ENCODE assay signal across 27 mouse cellular contexts in genomic region chr4:134155961-134156465, GRCm38 (mm10). TPM values are rescaled to one million over a fixed set of nuclear protein-coding genes. Genes with fewer than 3 reads are reported as not detected.
A peak's percentile ranks its signal among the peaks of the same experiment; 100 is the strongest.
DNase-seq lines count a peak whose midpoint lies in the region; ATAC-seq and TF ChIP-seq lines count a peak whose summit lies in the region.
"Had no signal": no experiment of that assay in that cellular context is flagged by ENCODE, and none has a peak within 500 bp of the region (broad histone marks: within the 10 kb centered on the region; RNA-seq: fewer than 3 reads in every experiment).

No protein-coding gene starts in this region.

- ATAC-seq in heart, embryonic 13.5 days (ENCODE audit: extremely low read depth, insufficient number of reproducible peaks, low FRiP score, low TSS enrichment): no peak
- no peak for ATAC-seq in liver, embryonic 12.5 days
- no peak for ATAC-seq in liver, embryonic 11.5 days (replicated peaks; ENCODE audit: low FRiP score)
- ATAC-seq: activated CD4-positive, CD25-positive, alpha-beta regulatory T cell, adult 4 months had no signal

- DNase-seq in gastrocnemius, adult 2 months: peak; percentile 75
- DNase-seq in gastrocnemius, postnatal 14 days: no peak
- DNase-seq in left cerebral cortex, adult 2 months (ENCODE audit: extremely low spot score in 1 of 2, low spot score in 2 of 2): no peak
- no peak for DNase-seq in left cerebral cortex, postnatal 10 days (ENCODE audit: extremely low spot score in 1 of 2, low spot score in 2 of 2)
- DNase-seq in liver, embryonic 11.5 days (ENCODE audit: low spot score): no peak
- DNase-seq: cerebellum, adult 9-10 months; kidney, adult 11 months; liver, postnatal 0 days; midbrain, embryonic 14.5 days; spleen, adult 18-20 months had no signal

- peaks cover 47% of the 10 kb centered on the region for H3K36me3 ChIP-seq in heart, embryonic 13.5 days
- no peaks in the 10 kb centered on the region for H3K36me3 ChIP-seq in myocyte (ENCODE audit: control insufficient read depth, insufficient read depth)
- H3K36me3 ChIP-seq in liver, embryonic 12.5 days: peaks cover 52% of the 10 kb centered on the region
- H3K36me3 ChIP-seq in liver, embryonic 11.5 days (ENCODE audit: control insufficient read depth, insufficient read depth, low read length): peaks cover 16% of the 10 kb centered on the region

- TF ChIP-seq POLR2A in myocyte (IDR thresholded peaks at IDR 0.05; ENCODE audit: insufficient read length, low read depth): no peak

- intact Hi-C loops in gastrocnemius, adult 2 months (cut with DNase I): no loop called here
- intact Hi-C loops in gastrocnemius, postnatal 14 days (cut with DNase I; ENCODE audit: low total_unique reads): no loop called here
- intact Hi-C loops in left cerebral cortex, adult 2 months (cut with DNase I): no loop called here
- intact Hi-C loops in left cerebral cortex, postnatal 10 days (cut with DNase I): no loop called here

- H3K4me3 ChIP-seq in gastrocnemius, adult 2 months: peak overlapping the region; percentile 70
- H3K4me3 ChIP-seq in left cerebral cortex, adult 2 months: no peak overlapping the region
- H3K4me3 ChIP-seq in heart, embryonic 13.5 days: no peak overlapping the region
- H3K4me3 ChIP-seq in myocyte: no peak overlapping the region
- H3K4me3 ChIP-seq in liver, embryonic 12.5 days: no peak overlapping the region
- H3K4me3 ChIP-seq in liver, embryonic 11.5 days (ENCODE audit: low read depth, low read length): no peak overlapping the region
- H3K4me3 ChIP-seq: embryonic facial prominence, embryonic 12.5 days; limb, embryonic 13.5 days had no signal

- H3K79me2 ChIP-seq in myocyte (ENCODE audit: control insufficient read depth, insufficient read depth): no peaks in the 10 kb centered on the region

- no peaks in the 10 kb centered on the region for H3K27me3 ChIP-seq in heart, embryonic 13.5 days (replicated peaks)
- no peaks in the 10 kb centered on the region for H3K27me3 ChIP-seq in myocyte (ENCODE audit: control insufficient read depth, insufficient read depth, insufficient read length)
- H3K27me3 ChIP-seq in liver, embryonic 12.5 days (replicated peaks): no peaks in the 10 kb centered on the region
- no peaks in the 10 kb centered on the region for H3K27me3 ChIP-seq in liver, embryonic 11.5 days (replicated peaks; ENCODE audit: control insufficient read depth, insufficient read depth, low read length)
- H3K27me3 ChIP-seq: embryonic facial prominence, embryonic 12.5 days; limb, embryonic 13.5 days had no signal

- H3K9ac ChIP-seq in heart, embryonic 13.5 days: peak overlapping the region; percentile 1; the same call in 1 of the 2 replicates
- H3K9ac ChIP-seq in liver, embryonic 12.5 days: no peak overlapping the region
- no peak overlapping the region for H3K9ac ChIP-seq in liver, embryonic 11.5 days (ENCODE audit: low read depth, low read length)
- H3K9ac ChIP-seq: embryonic facial prominence, embryonic 12.5 days; limb, embryonic 13.5 days; liver, postnatal 0 days had no signal

- TF ChIP-seq CTCF in gastrocnemius, adult 2 months (IDR thresholded peaks at IDR 0.05): no peak
- no peak for TF ChIP-seq CTCF in left cerebral cortex, adult 2 months (IDR thresholded peaks at IDR 0.05)

- 81% methylated on average over 10 of the region's 10 CpGs for WGBS in heart, embryonic 13.5 days
- 86% methylated on average over 10 of the region's 10 CpGs for WGBS in liver, embryonic 12.5 days (ENCODE audit: insufficient replicate concordance)
- 90% methylated on average over 10 of the region's 10 CpGs for WGBS in liver, embryonic 11.5 days

- no peak overlapping the region for H3ac ChIP-seq in myocyte (ENCODE audit: control insufficient read depth, insufficient read length)

- no peaks in the 10 kb centered on the region for H3K9me3 ChIP-seq in heart, embryonic 13.5 days
- no peaks in the 10 kb centered on the region for H3K9me3 ChIP-seq in liver, embryonic 12.5 days (replicated peaks)
- H3K9me3 ChIP-seq in liver, embryonic 11.5 days (ENCODE audit: control insufficient read depth, low read length): no peaks in the 10 kb centered on the region
- H3K9me3 ChIP-seq: embryonic facial prominence, embryonic 12.5 days; G1E; limb, embryonic 13.5 days had no signal

- 0 out of 2 replicates have a peak overlapping the region, but pooled peaks have one; percentile 35 for H3K4me2 ChIP-seq in heart, embryonic 13.5 days
- H3K4me2 ChIP-seq in myocyte (ENCODE audit: low read depth): peak overlapping the region; percentile 52
- H3K4me2 ChIP-seq in liver, embryonic 12.5 days: no peak overlapping the region
- no peak overlapping the region for H3K4me2 ChIP-seq in liver, embryonic 11.5 days
- H3K4me2 ChIP-seq: embryonic facial prominence, embryonic 12.5 days; limb, embryonic 13.5 days had no signal

- H3K27ac ChIP-seq in gastrocnemius, adult 2 months: peak overlapping the region; percentile 92
- peak overlapping the region; percentile 28; the same call in 1 of the 2 replicates for H3K27ac ChIP-seq in left cerebral cortex, adult 2 months
- peak overlapping the region; percentile 65 for H3K27ac ChIP-seq in heart, embryonic 13.5 days (replicated peaks)
- H3K27ac ChIP-seq in liver, embryonic 12.5 days: no peak overlapping the region
- no peak overlapping the region for H3K27ac ChIP-seq in liver, embryonic 11.5 days (ENCODE audit: low read depth, low read length)
- H3K27ac ChIP-seq: embryonic facial prominence, embryonic 12.5 days; kidney, postnatal 0 days; limb, embryonic 13.5 days had no signal

- H3K4me1 ChIP-seq in heart, embryonic 13.5 days: peaks cover 26% of the 10 kb centered on the region
- peaks cover 7% of the 10 kb centered on the region for H3K4me1 ChIP-seq in liver, embryonic 12.5 days
- H3K4me1 ChIP-seq in liver, embryonic 11.5 days (replicated peaks; ENCODE audit: control insufficient read depth, insufficient read depth, low read length): no peaks in the 10 kb centered on the region
- H3K4me1 ChIP-seq: embryonic facial prominence, embryonic 12.5 days; limb, embryonic 13.5 days had no signal

TF ChIP-seq in myocyte, 11 proteins besides CTCF, POLR2A, EP300 and RAD21:
- TF ChIP-seq E2F4 (IDR thresholded peaks at IDR 0.05; ENCODE audit: insufficient read depth) (no peak), POLR2AphosphoS2 (IDR thresholded peaks at IDR 0.05; ENCODE audit: insufficient read length, low read depth) (no peak), CEBPB (IDR thresholded peaks at IDR 0.05; ENCODE audit: insufficient read depth, poor library complexity, severe bottlenecking) (no peak), TCF12 (IDR thresholded peaks at IDR 0.05; ENCODE audit: insufficient read depth, poor library complexity, severe bottlenecking) (no peak), MYOG (IDR thresholded peaks at IDR 0.05; ENCODE audit: control insufficient read depth in 1 of 3, insufficient read depth in 1 of 3, insufficient read length in 2 of 3, low read depth in 2 of 3) (no peak), MYOD1 (IDR thresholded peaks at IDR 0.05; ENCODE audit: control insufficient read depth in 1 of 3, insufficient read length in 2 of 3, low read depth in 2 of 3) (no peak), REST (IDR thresholded peaks at IDR 0.05; ENCODE audit: insufficient read depth, insufficient read length) (no peak), TCF3 (IDR thresholded peaks at IDR 0.05; ENCODE audit: insufficient read length, low read depth) (no peak), SRF (IDR thresholded peaks at IDR 0.05; ENCODE audit: control insufficient read depth, insufficient read length, low read depth) (no peak)

RNA-seq across cellular contexts. Expression of gene Sh3bgrl3, which starts 27.4 kb away (rescaled TPM):
- 10 to 100 TPM; 12.2 to 27.1 TPM for total RNA-seq in gastrocnemius, adult 2 months (2021)
- 10 to 100 TPM; 30.4 to 37.5 TPM for total RNA-seq in gastrocnemius, postnatal 14 days (2021)
- total RNA-seq in left cerebral cortex, adult 2 months (2021): 100 to 1,000 TPM; 185 to 191 TPM
- total RNA-seq in left cerebral cortex, postnatal 10 days (2021): 100 to 1,000 TPM; 217 to 225 TPM
- 198 and 202 TPM in 2 replicates for polyA plus RNA-seq in heart, embryonic 13.5 days (2015; fragmentation: Nextera tagmentation; extraction: Ambion mirVana)
- polyA plus RNA-seq in myocyte (2012; fragmentation: generic; extraction: Trizol): 262 TPM
- polyA plus RNA-seq in liver, embryonic 12.5 days (2016; fragmentation: Nextera tagmentation; extraction: Ambion mirVana): 187 and 205 TPM in 2 replicates
- polyA plus RNA-seq in liver, embryonic 11.5 days (2014; fragmentation: Nextera tagmentation; extraction: Ambion mirVana): 257 and 281 TPM in 2 replicates

RNA-seq across cellular contexts. Expression of gene Cep85, which starts 30.9 kb away (rescaled TPM):
- total RNA-seq in gastrocnemius, adult 2 months (2021): 10 to 100 TPM; 60.1 to 73.8 TPM
- 10 to 100 TPM; 31.9 to 49.8 TPM for total RNA-seq in gastrocnemius, postnatal 14 days (2021)
- 10 to 100 TPM; 14.9 to 16.5 TPM for total RNA-seq in left cerebral cortex, adult 2 months (2021)
- total RNA-seq in left cerebral cortex, postnatal 10 days (2021): 10 to 100 TPM in 1 of 2 experiments, 1 to 10 TPM in 1; 9.2 to 10.9 TPM
- 25.8 and 28.3 TPM in 2 replicates for polyA plus RNA-seq in heart, embryonic 13.5 days (2015; fragmentation: Nextera tagmentation; extraction: Ambion mirVana)
- 21.4 TPM for polyA plus RNA-seq in myocyte (2012; fragmentation: generic; extraction: Trizol)
- polyA plus RNA-seq in liver, embryonic 12.5 days (2016; fragmentation: Nextera tagmentation; extraction: Ambion mirVana): 37.5 and 38.0 TPM in 2 replicates
- polyA plus RNA-seq in liver, embryonic 11.5 days (2014; fragmentation: Nextera tagmentation; extraction: Ambion mirVana): 42.9 and 44.2 TPM in 2 replicates

RNA-seq across cellular contexts. Expression of gene Gm7534, which starts 46.8 kb away (rescaled TPM):
- total RNA-seq in gastrocnemius, adult 2 months (2021): not detected
- total RNA-seq in gastrocnemius, postnatal 14 days (2021): not detected
- not detected for total RNA-seq in left cerebral cortex, adult 2 months (2021)
- not detected for total RNA-seq in left cerebral cortex, postnatal 10 days (2021)
- polyA plus RNA-seq in heart, embryonic 13.5 days (2015; fragmentation: Nextera tagmentation; extraction: Ambion mirVana): not detected in 2 replicates
- polyA plus RNA-seq in myocyte (2012; fragmentation: generic; extraction: Trizol): not detected
- polyA plus RNA-seq in liver, embryonic 12.5 days (2016; fragmentation: Nextera tagmentation; extraction: Ambion mirVana): not detected in 2 replicates
- polyA plus RNA-seq in liver, embryonic 11.5 days (2014; fragmentation: Nextera tagmentation; extraction: Ambion mirVana): not detected in 2 replicates
- total RNA-seq: adrenal gland, postnatal 10 days; common myeloid progenitor, adult 5-6 weeks; layer of hippocampus, adult 18-20 months; left cerebral cortex, adult 8-10 months; megakaryocyte progenitor cell, adult 5-6 weeks had no signal
- polyA plus RNA-seq: embryonic facial prominence, embryonic 12.5 days; forebrain, embryonic 11.5 days; G1E; gonadal fat pad, adult 2 months; hindbrain, embryonic 11.5 days; limb, embryonic 13.5 days; liver, postnatal 0 days; midbrain, embryonic 14.5 days; neural tube, embryonic 14.5 days had no signal

RNA-seq across cellular contexts. Expression of gene Ubxn11, which starts 53.6 kb away (rescaled TPM):
- total RNA-seq in gastrocnemius, adult 2 months (2021): 1 to 10 TPM in 1 of 2 experiments, under 1 TPM in 1; 0.71 to 1.9 TPM
- total RNA-seq in gastrocnemius, postnatal 14 days (2021): 1 to 10 TPM in 1 of 2 experiments, under 1 TPM in 1; 0.70 to 1.2 TPM
- total RNA-seq in left cerebral cortex, adult 2 months (2021): 10 to 100 TPM; 39.7 to 47.1 TPM
- total RNA-seq in left cerebral cortex, postnatal 10 days (2021): 10 to 100 TPM; 22.6 to 24.9 TPM
- 1.7 and 2.1 TPM in 2 replicates for polyA plus RNA-seq in heart, embryonic 13.5 days (2015; fragmentation: Nextera tagmentation; extraction: Ambion mirVana)
- polyA plus RNA-seq in myocyte (2012; fragmentation: generic; extraction: Trizol): 1.5 TPM
- 3.4 and 3.7 TPM in 2 replicates for polyA plus RNA-seq in liver, embryonic 12.5 days (2016; fragmentation: Nextera tagmentation; extraction: Ambion mirVana)
- 5.6 and 7.0 TPM in 2 replicates for polyA plus RNA-seq in liver, embryonic 11.5 days (2014; fragmentation: Nextera tagmentation; extraction: Ambion mirVana)

Comparison
In these comparisons a context has a peak if more than half of its experiments do, and no peak if none do; other contexts are left out.
1. H3K27ac ChIP-seq: peak in gastrocnemius, adult 2 months (single experiment), left cerebral cortex, adult 2 months (single experiment) and heart, embryonic 13.5 days (single experiment); none in liver, embryonic 12.5 days (single experiment) and liver, embryonic 11.5 days (single experiment).
2. H3K4me2 ChIP-seq: peak in heart, embryonic 13.5 days (single experiment) and myocyte (single experiment); none in liver, embryonic 12.5 days (single experiment) and liver, embryonic 11.5 days (single experiment).
3. RNA of gene Sh3bgrl3, which starts 27.4 kb away (total RNA-seq): 217 to 225 TPM in left cerebral cortex, postnatal 10 days and 185 to 191 TPM in left cerebral cortex, adult 2 months; 30.4 to 37.5 TPM in gastrocnemius, postnatal 14 days and 12.2 to 27.1 TPM in gastrocnemius, adult 2 months; every median in the first group is over 4 times any median in the second.